Mouse (Mus musculus) bone marrow, adult 2 months (tissue): ENCODE results near the gene Stom.

Experiments used
- CTCF ChIP-seq: fragments of 200-500 bp; IDR thresholded peaks from 2 replicates; pipeline ENCODE4 v1.5.1; 2011; ENCODE audit warnings: low read length, control low read depth; ENCODE audit not compliant: control insufficient read depth, insufficient read depth
- POLR2A ChIP-seq: fragments of 200-500 bp; IDR thresholded peaks from 2 replicates; pipeline ENCODE4 v1.6.1; 2011; ENCODE audit warnings: low read depth, mild to moderate bottlenecking, control low read depth, low read length, borderline replicate concordance; ENCODE audit not compliant: control insufficient read depth

GRCm38 (mm10) chr2:35329061-35329460 is 7.7 kb downstream of the Stom start:
- TF ChIP-seq CTCF = no peak
- no peak for TF ChIP-seq POLR2A
